Mouse (Mus musculus): ENCODE data around the gene Lsg1. TPM values are rescaled to one million over a fixed set of nuclear protein-coding genes. Genes with fewer than 3 reads are reported as not detected.

Lsg1 gene
- polyA plus RNA-seq (2014; fragmentation: Nextera tagmentation; extraction: Ambion mirVana): 67.3 and 68.5 TPM in 2 replicates

- Histone ChIP-seq H3K4me1 (ENCODE audit: insufficient read depth) (peaks cover 2% of the 10 kb centered on the region; the same call in 1 of the 2 replicates), H3K4me2 (peak within 1 kb of the TSS; percentile 82), H3K4me3 (ENCODE audit: low read depth, low read length) (peak within 1 kb of the TSS; percentile 84), H3K9ac (peak within 1 kb of the TSS; percentile 77), H3K27ac (ENCODE audit: low read depth) (peak within 1 kb of the TSS; percentile 54), H3K9me3 (ENCODE audit: low read depth, low read length) (no peaks in the 10 kb centered on the region), H3K36me3 (ENCODE audit: insufficient read depth) (peaks cover 24% of the 10 kb centered on the region), H3K27me3 (ENCODE audit: insufficient read depth, low read length) (no peaks in the 10 kb centered on the region)
- DNase-seq: peak; percentile 97
- 3% methylated on average over 35 of the region's 35 CpGs for WGBS
- peak; percentile 24; the same call in 1 of the 2 replicates for TF ChIP-seq CTCF (IDR thresholded peaks at IDR 0.05; ENCODE audit: low read depth)
- ATAC-seq (ENCODE audit: insufficient read depth): peak; percentile 94
Measured at GRCm38 (mm10) chr16:30587494-30588327, at the start of gene Lsg1. Gene Lsg1, minus strand, starts transcription at chr16:30587592.

DNA sequence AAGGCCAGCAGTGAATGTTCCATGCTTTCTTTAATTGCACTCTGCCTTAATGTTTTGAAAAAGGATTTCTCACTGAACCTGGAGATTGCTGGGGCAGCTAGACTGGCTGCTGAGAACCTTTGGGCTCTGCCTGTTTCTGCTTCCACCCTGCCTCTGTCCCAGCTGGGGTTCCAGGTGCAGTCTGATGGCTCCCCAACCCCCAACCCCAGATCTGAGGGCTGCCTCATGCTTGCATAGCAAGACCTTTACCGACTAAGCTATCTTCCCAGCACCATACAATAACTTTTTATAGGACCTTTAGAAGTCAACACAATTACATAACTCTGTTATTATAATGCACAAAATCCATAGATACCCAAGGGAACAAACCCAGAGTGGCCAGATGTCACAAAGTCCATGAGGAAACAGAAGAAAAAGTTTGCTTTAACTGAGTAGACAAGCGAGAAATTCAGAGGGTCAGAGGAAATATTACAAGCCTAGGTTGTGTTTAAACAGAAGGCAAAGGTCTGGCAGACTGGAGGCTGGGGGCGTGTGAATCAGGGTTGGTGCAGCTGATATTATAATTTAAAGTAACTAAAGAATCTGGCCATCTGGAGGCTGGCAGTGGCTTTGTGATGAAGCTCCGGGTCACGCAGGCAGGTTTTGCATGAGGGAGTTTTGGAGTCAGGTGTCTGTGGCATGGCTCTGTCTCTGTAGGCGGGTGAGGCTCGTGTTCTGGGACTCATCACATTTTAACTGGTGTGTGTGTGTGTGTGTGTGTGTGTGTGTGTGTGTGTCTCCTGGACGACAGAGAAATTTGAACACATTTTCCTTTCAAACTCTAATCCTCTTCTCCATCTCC is 46.7 kb upstream of the Lsg1 start:
- WGBS: 54% methylated on average over 8 of the region's 8 CpGs
- DNase-seq: no peak

DNA sequence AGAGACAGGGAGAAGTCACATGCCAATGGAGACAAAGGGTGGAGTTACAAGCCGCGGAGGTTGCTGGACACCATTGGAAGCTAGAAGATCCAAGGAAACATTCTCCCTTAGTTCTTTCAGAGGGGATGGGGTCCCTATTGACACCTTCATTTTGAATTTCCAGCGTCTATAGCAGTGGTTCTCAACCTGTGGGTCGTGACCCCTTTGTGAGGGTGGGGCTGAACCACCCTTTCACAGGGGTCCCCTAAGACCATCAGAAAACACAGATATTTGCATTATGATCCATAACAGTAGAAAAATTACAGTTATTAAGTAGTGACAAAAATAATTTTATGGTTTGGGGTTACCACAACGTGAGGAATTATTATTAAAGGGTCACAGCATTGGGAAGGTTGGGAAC is 42.1 kb upstream of the Lsg1 start:
- H3K4me3 ChIP-seq (ENCODE audit: low read depth, low read length): no peak overlapping the region
- no peak overlapping the region for H3K4me2 ChIP-seq
- 87% methylated on average over 5 of the region's 5 CpGs for WGBS
- ATAC-seq (ENCODE audit: insufficient read depth): no peak
- no peaks in the 10 kb centered on the region for H3K27me3 ChIP-seq (ENCODE audit: insufficient read depth, low read length)
- no peak overlapping the region for H3K27ac ChIP-seq (ENCODE audit: low read depth)
- H3K9ac ChIP-seq: no peak overlapping the region
- H3K9me3 ChIP-seq (ENCODE audit: low read depth, low read length): no peaks in the 10 kb centered on the region
- no peak for DNase-seq
- H3K36me3 ChIP-seq (ENCODE audit: insufficient read depth): no peaks in the 10 kb centered on the region
- no peaks in the 10 kb centered on the region for H3K4me1 ChIP-seq (ENCODE audit: insufficient read depth)
- no peak for TF ChIP-seq CTCF (IDR thresholded peaks at IDR 0.05; ENCODE audit: low read depth)

More for the DNA sequence above, 46.7 kb upstream of the Lsg1 start:
- no peak for TF ChIP-seq CTCF (IDR thresholded peaks at IDR 0.05; ENCODE audit: low read depth)
- Histone ChIP-seq H3K27me3 (ENCODE audit: insufficient read depth, low read length) (no peaks in the 10 kb centered on the region), H3K4me3 (ENCODE audit: low read depth, low read length) (no peak overlapping the region), H3K4me2 (no peak overlapping the region), H3K27ac (ENCODE audit: low read depth) (no peak overlapping the region), H3K4me1 (ENCODE audit: insufficient read depth) (no peaks in the 10 kb centered on the region), H3K9ac (no peak overlapping the region), H3K9me3 (ENCODE audit: low read depth, low read length) (no peaks in the 10 kb centered on the region), H3K36me3 (ENCODE audit: insufficient read depth) (no peaks in the 10 kb centered on the region)
- no peak for ATAC-seq (ENCODE audit: insufficient read depth)

DNA sequence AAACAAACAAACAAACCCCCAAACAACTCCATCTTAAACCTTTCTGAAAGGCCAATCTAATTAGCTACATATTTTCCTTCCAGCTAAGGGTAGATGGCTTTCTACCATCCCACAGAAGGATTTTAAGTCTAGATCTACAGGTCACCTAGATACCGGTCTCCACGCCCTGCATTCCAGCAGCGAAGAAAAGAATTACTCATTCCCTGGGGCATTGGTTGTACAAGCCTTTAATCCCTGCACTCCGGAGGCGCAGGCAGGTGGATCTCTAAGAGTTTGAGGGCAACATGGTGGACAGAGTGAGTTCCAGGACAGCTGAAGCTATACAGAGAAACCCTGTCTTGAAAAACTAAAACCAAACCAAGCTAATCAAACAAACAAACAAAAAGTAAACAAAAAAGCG is 41.0 kb upstream of the Lsg1 start:
- Histone ChIP-seq H3K9me3 (ENCODE audit: low read depth, low read length) (no peaks in the 10 kb centered on the region), H3K4me1 (ENCODE audit: insufficient read depth) (no peaks in the 10 kb centered on the region), H3K36me3 (ENCODE audit: insufficient read depth) (no peaks in the 10 kb centered on the region), H3K27ac (ENCODE audit: low read depth) (no peak overlapping the region), H3K27me3 (ENCODE audit: insufficient read depth, low read length) (no peaks in the 10 kb centered on the region), H3K4me3 (ENCODE audit: low read depth, low read length) (no peak overlapping the region), H3K4me2 (no peak overlapping the region), H3K9ac (no peak overlapping the region)
- ATAC-seq (ENCODE audit: insufficient read depth) (no peak), DNase-seq (no peak)
- 43% methylated on average over 6 of the region's 6 CpGs for WGBS
- TF ChIP-seq CTCF (IDR thresholded peaks at IDR 0.05; ENCODE audit: low read depth): no peak

GRCm38 (mm10) chr16:30627586-30628337 is 40.4 kb upstream of the Lsg1 start:
- H3K27ac ChIP-seq (ENCODE audit: low read depth): no peak overlapping the region
- no peaks in the 10 kb centered on the region for H3K9me3 ChIP-seq (ENCODE audit: low read depth, low read length)
- H3K4me1 ChIP-seq (ENCODE audit: insufficient read depth): no peaks in the 10 kb centered on the region
- no peaks in the 10 kb centered on the region for H3K27me3 ChIP-seq (ENCODE audit: insufficient read depth, low read length)
- H3K4me3 ChIP-seq (ENCODE audit: low read depth, low read length): no peak overlapping the region
- no peaks in the 10 kb centered on the region for H3K36me3 ChIP-seq (ENCODE audit: insufficient read depth)
- no peak overlapping the region for H3K9ac ChIP-seq
- ATAC-seq (ENCODE audit: insufficient read depth) (no peak), DNase-seq (peak; percentile 34)
- 62% methylated on average over 11 of the region's 11 CpGs for WGBS
- H3K4me2 ChIP-seq: no peak overlapping the region
- TF ChIP-seq CTCF (IDR thresholded peaks at IDR 0.05; ENCODE audit: low read depth): no peak

GRCm38 (mm10) chr16:30624640-30625039 is 37.2 kb upstream of the Lsg1 start:
- Histone ChIP-seq H3K27ac (ENCODE audit: low read depth) (no peak overlapping the region), H3K4me3 (ENCODE audit: low read depth, low read length) (no peak overlapping the region), H3K4me2 (no peak overlapping the region), H3K9ac (no peak overlapping the region), H3K4me1 (ENCODE audit: insufficient read depth) (no peaks in the 10 kb centered on the region), H3K9me3 (ENCODE audit: low read depth, low read length) (no peaks in the 10 kb centered on the region), H3K27me3 (ENCODE audit: insufficient read depth, low read length) (no peaks in the 10 kb centered on the region), H3K36me3 (ENCODE audit: insufficient read depth) (no peaks in the 10 kb centered on the region)
- no peak for DNase-seq
- 58% methylated on average over 2 of the region's 2 CpGs for whole genome bisulfite sequencing
- TF ChIP-seq CTCF (IDR thresholded peaks at IDR 0.05; ENCODE audit: low read depth): no peak
- ATAC-seq (ENCODE audit: insufficient read depth): no peak

Measured in lung, embryonic 14.5 days (tissue).